Mouse (Mus musculus) hindbrain, postnatal 0 days (tissue): ENCODE measurements at regions not wholly inside any gene's neighbourhood (a gene's known extent, or its start where the extent isn't known, plus 50 kb on each side); places are given as distances from the start of the nearest gene placed in this dataset.

ENCODE experiments used
- ATAC-seq: fragments of 200-750 bp; cut with Nextera tagmentation; 2 replicates; pipeline ENCODE4 v1.8.0; 2017; ENCODE audit warnings: mild to moderate bottlenecking, moderate TSS enrichment, moderate library complexity
- DNase-seq: peaks from one replicate; pipeline ENCODE4 v3.0.0-alpha.2; 2015; ENCODE audit warnings: low spot score
- H3K27ac ChIP-seq: fragments of 300-500 bp; sonication (generic); 2 replicates; pipeline ENCODE4 v1.5.1; 2014; ENCODE audit warnings: mild to moderate bottlenecking
- H3K27me3 ChIP-seq: fragments of 300-500 bp; sonication (generic); 2 replicates; pipeline ENCODE4 v1.6.1; 2014; ENCODE audit warnings: low read length, mixed read lengths; ENCODE audit not compliant: insufficient read depth
- H3K36me3 ChIP-seq: fragments of 300-500 bp; sonication (generic); 2 replicates; pipeline ENCODE4 v1.6.1; 2014; ENCODE audit warnings: low read length, mixed read lengths; ENCODE audit not compliant: insufficient read depth
- H3K4me1 ChIP-seq: fragments of 300-500 bp; sonication (generic); 2 replicates; pipeline ENCODE4 v1.6.1; 2014; ENCODE audit warnings: antibody characterized with exemption, low read length, mixed read lengths; ENCODE audit not compliant: insufficient read depth
- H3K4me2 ChIP-seq: fragments of 300-500 bp; sonication (generic); 2 replicates; pipeline ENCODE4 v1.6.1; 2014; ENCODE audit warnings: low read depth, mild to moderate bottlenecking, low read length, moderate library complexity, mixed read lengths
- H3K4me3 ChIP-seq: fragments of 300-500 bp; sonication (generic); 2 replicates; pipeline ENCODE4 v1.5.1; 2014; ENCODE audit warnings: low read length
- H3K9ac ChIP-seq: fragments of 300-500 bp; sonication (generic); replicated peaks from 2 replicates; pipeline ENCODE4 v1.6.1; 2014; ENCODE audit warnings: mild to moderate bottlenecking, low read length, moderate library complexity, mixed read lengths
- H3K9me3 ChIP-seq: fragments of 300-500 bp; sonication (generic); 2 replicates; pipeline ENCODE4 v1.6.1; 2016; ENCODE audit warnings: low read length, mixed read lengths
- CTCF ChIP-seq: IDR thresholded peaks from 2 replicates; pipeline ENCODE4 v1.5.1; 2016; ENCODE audit warnings: antibody characterized with exemption, control low read depth, low read depth
- WGBS: fragments of 180-500 bp; shearing (Covaris S2); extraction: QIAGEN DNeasy Blood & Tissue Kit; methylation state at CpG from one replicate; pipeline ENCODE4 v1.1.7; 2014; 5-methylcytosine and 5-hydroxymethylcytosine counted together

GRCm38 (mm10) chr2:147307488-147308386, 54.0 kb upstream of the Pax1 start:
- H3K9ac ChIP-seq, result no peak overlapping the region
- H3K27ac ChIP-seq, result no peak overlapping the region
- H3K4me1 ChIP-seq, result no peaks in the 10 kb centered on the region
- peak; percentile 98 for TF ChIP-seq CTCF
- no peaks in the 10 kb centered on the region for H3K36me3 ChIP-seq
- H3K27me3 ChIP-seq, result peaks cover 12% of the 10 kb centered on the region
- 13% methylated on average over 12 of the region's 12 CpGs for WGBS
- no peak overlapping the region for H3K4me3 ChIP-seq
- peak; percentile 89 for DNase-seq
- no peaks in the 10 kb centered on the region for H3K9me3 ChIP-seq
- H3K4me2 ChIP-seq, result no peak overlapping the region
- ATAC-seq, result peak; percentile 93

- no peak overlapping the region for H3K9ac ChIP-seq
- no peaks in the 10 kb centered on the region for H3K36me3 ChIP-seq
- no peaks in the 10 kb centered on the region for H3K4me1 ChIP-seq
- 87% methylated on average over 6 of the region's 6 CpGs for WGBS
- DNase-seq (no peak), ATAC-seq (no peak)
- no peak overlapping the region for H3K27ac ChIP-seq
- H3K27me3 ChIP-seq, result peaks cover 12% of the 10 kb centered on the region
- H3K9me3 ChIP-seq, result no peaks in the 10 kb centered on the region
- H3K4me3 ChIP-seq, result no peak overlapping the region
- TF ChIP-seq CTCF, result no peak
- H3K4me2 ChIP-seq, result no peak overlapping the region
Measured at GRCm38 (mm10) chr2:147306728-147307127, 55.0 kb upstream of the Pax1 start.

- peak; percentile 91 for TF ChIP-seq CTCF
- WGBS, result 32% methylated on average over 5 of the region's 5 CpGs
- H3K4me3 ChIP-seq, result no peak overlapping the region
- H3K27ac ChIP-seq, result no peak overlapping the region
- H3K27me3 ChIP-seq, result peaks cover 12% of the 10 kb centered on the region
- peak; percentile 39; the same call in 1 of the 2 replicates for ATAC-seq
- H3K4me2 ChIP-seq, result no peak overlapping the region
- no peaks in the 10 kb centered on the region for H3K9me3 ChIP-seq
- no peaks in the 10 kb centered on the region for H3K4me1 ChIP-seq
- peak; percentile 86 for DNase-seq
- no peak overlapping the region for H3K9ac ChIP-seq
- no peaks in the 10 kb centered on the region for H3K36me3 ChIP-seq
Measured at GRCm38 (mm10) chr2:147305262-147305661, 56.5 kb upstream of the Pax1 start.

- H3K4me3 ChIP-seq, result no peak overlapping the region
- H3K27me3 ChIP-seq, result no peaks in the 10 kb centered on the region; the same call in 1 of the 2 replicates
- no peak for TF ChIP-seq CTCF
- no peak for ATAC-seq
- 0 out of 2 replicates have a peak, but pooled peaks cover 6% of the 10 kb centered on the region for H3K4me1 ChIP-seq
- H3K27ac ChIP-seq, result no peak overlapping the region
- no peak overlapping the region for H3K9ac ChIP-seq
- DNase-seq, result no peak
- no peaks in the 10 kb centered on the region for H3K9me3 ChIP-seq
- WGBS, result 100% methylated on average over 1 of the region's 1 CpGs
- no peaks in the 10 kb centered on the region for H3K36me3 ChIP-seq
- no peak overlapping the region for H3K4me2 ChIP-seq
Measured at GRCm38 (mm10) chr2:147300503-147300902, 61.2 kb upstream of the Pax1 start.

GRCm38 (mm10) chr2:147299359-147299758, 62.4 kb upstream of the Pax1 start:
- no peak for DNase-seq
- Histone ChIP-seq H3K36me3 (no peaks in the 10 kb centered on the region), H3K4me3 (no peak overlapping the region), H3K9me3 (no peaks in the 10 kb centered on the region), H3K4me2 (no peak overlapping the region), H3K4me1 (0 out of 2 replicates have a peak, but pooled peaks cover 6% of the 10 kb centered on the region), H3K27ac (no peak overlapping the region), H3K9ac (no peak overlapping the region), H3K27me3 (no peaks in the 10 kb centered on the region; the same call in 1 of the 2 replicates)
- WGBS, result 58% methylated on average over 3 of the region's 3 CpGs
- ATAC-seq, result no peak
- TF ChIP-seq CTCF, result no peak

GRCm38 (mm10) chr2:147298499-147298896, 63.2 kb upstream of the Pax1 start:
- no peaks in the 10 kb centered on the region for H3K36me3 ChIP-seq
- H3K4me3 ChIP-seq, result no peak overlapping the region
- TF ChIP-seq CTCF, result no peak
- no peaks in the 10 kb centered on the region for H3K9me3 ChIP-seq
- peak overlapping the region; percentile 77; the same call in 1 of the 2 replicates for H3K27ac ChIP-seq
- no peak overlapping the region for H3K4me2 ChIP-seq
- H3K27me3 ChIP-seq, result no peaks in the 10 kb centered on the region; the same call in 1 of the 2 replicates
- H3K9ac ChIP-seq, result no peak overlapping the region
- 0 out of 2 replicates have a peak, but pooled peaks cover 6% of the 10 kb centered on the region for H3K4me1 ChIP-seq
- peak; percentile 94 for DNase-seq
- 29% methylated on average over 7 of the region's 7 CpGs for WGBS
- peak; percentile 97 for ATAC-seq
